Mouse (Mus musculus) stomach, postnatal 0 days (tissue): Measurements from ENCODE around the gene Cyp4x1.

Source experiments
- CTCF ChIP-seq: IDR thresholded peaks from 2 replicates; pipeline ENCODE4 v1.5.1; 2016; ENCODE audit warnings: antibody characterized with exemption, low read depth, mild to moderate bottlenecking, moderate library complexity
- EP300 ChIP-seq: optimal IDR thresholded peaks from 2 replicates; pipeline ENCODE3; 2016; ENCODE audit warnings: antibody characterized with exemption

DNA sequence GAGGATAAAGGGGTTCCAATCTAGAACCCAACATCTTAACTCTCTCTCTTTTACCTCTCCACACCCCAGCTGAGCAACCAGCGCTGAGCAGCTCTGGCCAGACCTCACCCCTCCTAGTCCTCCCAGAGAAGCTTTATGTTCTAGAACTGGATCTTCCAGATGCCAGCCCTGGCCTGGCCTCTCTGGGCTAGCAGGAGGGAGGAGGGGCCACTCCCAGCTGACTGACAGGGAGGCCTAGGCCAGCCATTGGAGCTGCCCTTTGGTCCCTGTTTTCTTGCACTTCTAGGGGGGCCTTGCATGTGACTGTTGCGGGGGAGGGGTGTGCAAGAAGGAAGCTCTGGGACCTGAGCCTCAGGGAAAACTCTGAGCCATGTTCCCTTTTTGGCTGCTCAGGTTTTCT, 43.5 kb downstream of the Cyp4x1 start:
- TF ChIP-seq CTCF, result no peak
- no peak for TF ChIP-seq EP300
